Mouse (Mus musculus): ENCODE results near the gene Spag9. TPM values are rescaled to one million over a fixed set of nuclear protein-coding genes. Genes with fewer than 3 reads are reported as not detected.

Spag9 gene
- polyA plus RNA-seq, 3 experiments from 2014 or later: 18.6 to 21.4 (median 18.7) TPM

- ATAC-seq: no peak
These were observed 138.4 kb downstream of the Spag9 start for GRCm38 (mm10) chr11:94134076-94134838.

- no peak for ATAC-seq
These were observed 139.7 kb downstream of the Spag9 start for GRCm38 (mm10) chr11:94135581-94136001.

- no peak for ATAC-seq
These were observed 140.8 kb downstream of the Spag9 start for GRCm38 (mm10) chr11:94136656-94137055.

- no peak for ATAC-seq
These were observed 141.6 kb downstream of the Spag9 start for GRCm38 (mm10) chr11:94137326-94138061.

GRCm38 (mm10) chr11:94138411-94139231, 142.7 kb downstream of the Spag9 start:
- ATAC-seq: no peak

- no peak for ATAC-seq
These were observed 143.3 kb downstream of the Spag9 start for GRCm38 (mm10) chr11:94139232-94139620.

- ATAC-seq: no peak
These were observed 144.6 kb downstream of the Spag9 start for GRCm38 (mm10) chr11:94140540-94140939.

GRCm38 (mm10) chr11:94141564-94141963, 145.7 kb downstream of the Spag9 start:
- ATAC-seq: no peak

GRCm38 (mm10) chr11:94143336-94143735, 147.4 kb downstream of the Spag9 start:
- ATAC-seq: no peak

- ATAC-seq: no peak
These were observed 149.1 kb downstream of the Spag9 start for GRCm38 (mm10) chr11:94144771-94145539.

GRCm38 (mm10) chr11:94146049-94146605, 150.2 kb downstream of the Spag9 start:
- ATAC-seq: no peak

GRCm38 (mm10) chr11:94146733-94147485, 151.0 kb downstream of the Spag9 start:
- no peak for ATAC-seq

GRCm38 (mm10) chr11:94148105-94148696, 152.3 kb downstream of the Spag9 start:
- ATAC-seq: no peak

GRCm38 (mm10) chr11:94148931-94149491, 153.1 kb downstream of the Spag9 start:
- no peak for ATAC-seq

GRCm38 (mm10) chr11:94149509-94150259, 153.8 kb downstream of the Spag9 start:
- ATAC-seq: no peak

- no peak for ATAC-seq
These were observed 154.9 kb downstream of the Spag9 start for GRCm38 (mm10) chr11:94150519-94151470.

- ATAC-seq: no peak
These were observed 158.3 kb downstream of the Spag9 start for GRCm38 (mm10) chr11:94154201-94154600.

GRCm38 (mm10) chr11:94158521-94158920, 162.6 kb downstream of the Spag9 start:
- no peak for ATAC-seq
